Mouse (Mus musculus): ENCODE measurements around the gene Rxfp2. TPM values are rescaled to one million over a fixed set of nuclear protein-coding genes. Genes with fewer than 3 reads are reported as not detected.

Rxfp2 gene
- total and polyA plus RNA-seq, 3 experiments = not detected

GRCm38 (mm10) chr5:150071738-150072137, 53.3 kb downstream of the Rxfp2 start:
- Histone ChIP-seq H3K27me3 (replicated peaks) (no peaks in the 10 kb centered on the region), H3K9ac (ENCODE audit: insufficient read depth, low read depth) (no peak overlapping the region), H3K36me3 (replicated peaks in 1 of 2; ENCODE audit: control insufficient read depth in 1 of 2, insufficient read depth in 1 of 2, low read length in 1 of 2) (no peaks in the 10 kb centered on the region), H3K79me2 (replicated peaks; ENCODE audit: control insufficient read depth, extremely low read depth, insufficient read depth, poor library complexity, severe bottlenecking) (no peaks in the 10 kb centered on the region), H3K27ac (ENCODE audit: insufficient read depth, low read depth) (no peak overlapping the region), H3K4me2 (ENCODE audit: insufficient read depth, low read depth, poor library complexity, severe bottlenecking) (no peak overlapping the region), H3K4me3 (replicated peaks in 1 of 3; ENCODE audit: low read depth in 2 of 3, low read length in 2 of 3, poor library complexity in 1 of 3) (no peak overlapping the region), H3K9me3 (replicated peaks; ENCODE audit: low read length) (peaks cover 37% of the 10 kb centered on the region), H3K4me1 (ENCODE audit: control insufficient read depth in 1 of 2, insufficient read depth in 2 of 2) (no peaks in the 10 kb centered on the region)
- DNase-seq (ENCODE audit: extremely low read depth) = no peak
- dilution Hi-C loops (cut with MboI; ENCODE audit: extremely low pct_ligation_motif_present, extremely low pct_unique_long_range_greater_than_20kb, low sequenced_read_pairs) = no loop called here
- TF ChIP-seq NRF1 (IDR thresholded peaks at IDR 0.05; ENCODE audit: low read depth, low read length) (no peak), ZMIZ1 (IDR thresholded peaks at IDR 0.05; ENCODE audit: low read depth, low read length) (no peak), UBTF (IDR thresholded peaks at IDR 0.05; ENCODE audit: low read depth, low read length) (no peak), JUND (conservative IDR thresholded peaks at IDR 0.05; ENCODE audit: low read depth, low read length) (no peak), RCOR1 (conservative IDR thresholded peaks at IDR 0.05; ENCODE audit: low read depth, low read length) (no peak)
- in situ Hi-C loops (cut with MboI; ENCODE audit: low pct_ligation_motif_present, low pct_unique_long_range_greater_than_20kb, low sequenced_read_pairs) = no loop called here

- Histone ChIP-seq H3K36me3 (replicated peaks in 1 of 2; ENCODE audit: control insufficient read depth in 1 of 2, insufficient read depth in 1 of 2, low read length in 1 of 2) (no peaks in the 10 kb centered on the region), H3K4me2 (ENCODE audit: insufficient read depth, low read depth, poor library complexity, severe bottlenecking) (no peak overlapping the region), H3K27me3 (replicated peaks) (no peaks in the 10 kb centered on the region), H3K9ac (ENCODE audit: insufficient read depth, low read depth) (no peak overlapping the region), H3K4me3 (replicated peaks in 1 of 3; ENCODE audit: low read depth in 2 of 3, low read length in 2 of 3, poor library complexity in 1 of 3) (no peak overlapping the region), H3K4me1 (ENCODE audit: control insufficient read depth in 1 of 2, insufficient read depth in 2 of 2) (no peaks in the 10 kb centered on the region), H3K9me3 (replicated peaks; ENCODE audit: low read length) (peaks cover 32% of the 10 kb centered on the region), H3K79me2 (replicated peaks; ENCODE audit: control insufficient read depth, extremely low read depth, insufficient read depth, poor library complexity, severe bottlenecking) (no peaks in the 10 kb centered on the region), H3K27ac (ENCODE audit: insufficient read depth, low read depth) (no peak overlapping the region)
- no peak for TF ChIP-seq SIN3A (IDR thresholded peaks at IDR 0.05; ENCODE audit: low read length)
- no peak for TF ChIP-seq ZNF384 (IDR thresholded peaks at IDR 0.05; ENCODE audit: low read depth, low read length)
- TF ChIP-seq RCOR1 (conservative IDR thresholded peaks at IDR 0.05; ENCODE audit: low read depth, low read length) = no peak
- no peak for TF ChIP-seq IRF4 (IDR thresholded peaks at IDR 0.05; ENCODE audit: low read depth, low read length)
- TF ChIP-seq MAZ (IDR thresholded peaks at IDR 0.05; ENCODE audit: low read depth, low read length) = no peak
- TF ChIP-seq USF1 (IDR thresholded peaks at IDR 0.05; ENCODE audit: low read depth, low read length) = no peak
- TF ChIP-seq NELFE (IDR thresholded peaks at IDR 0.05; ENCODE audit: low read depth, low read length) = no peak
- no peak for TF ChIP-seq MEF2A (IDR thresholded peaks at IDR 0.05; ENCODE audit: borderline replicate concordance, low read depth, low read length)
- TF ChIP-seq ZC3H11A (IDR thresholded peaks at IDR 0.05; ENCODE audit: low read depth, low read length) = no peak
- in situ Hi-C loops (cut with MboI; ENCODE audit: low pct_ligation_motif_present, low pct_unique_long_range_greater_than_20kb, low sequenced_read_pairs) = no loop called here
- dilution Hi-C loops (cut with MboI; ENCODE audit: extremely low pct_ligation_motif_present, extremely low pct_unique_long_range_greater_than_20kb, low sequenced_read_pairs) = no loop called here
- no peak for DNase-seq (ENCODE audit: extremely low read depth)
Measured at GRCm38 (mm10) chr5:150079866-150080797, 61.7 kb downstream of the Rxfp2 start.
